Mouse (Mus musculus) urinary bladder, postnatal 36 days (tissue): ENCODE data around the gene C2cd4b.

Experiments
- DNase-seq, 2 experiments: peaks; one replicate each; pipeline ENCODE4 v3.0.0; 2022; ENCODE audit warnings: low spot score in 2 of 2, mixed read lengths in 1 of 2

Gene C2cd4b

GRCm38 (mm10) chr9:67759163-67759955 lies at the start of gene C2cd4b:
C2cd4b (plus strand) TSS chr9:67759437.
- no peak for DNase-seq

- peak; percentile 51 to 61 for DNase-seq
Observed at GRCm38 (mm10) chr9:67711051-67711877, 48.0 kb upstream of the C2cd4b start.

- DNase-seq: no peak
Observed at GRCm38 (mm10) chr9:67712146-67712545, 47.1 kb upstream of the C2cd4b start.

- DNase-seq: no peak
Observed at GRCm38 (mm10) chr9:67717081-67717480, 42.2 kb upstream of the C2cd4b start.

- DNase-seq: no peak
Observed at GRCm38 (mm10) chr9:67718596-67718995, 40.6 kb upstream of the C2cd4b start.

GRCm38 (mm10) chr9:67720150-67720549 lies 39.1 kb upstream of the C2cd4b start:
- no peak for DNase-seq

- no peak for DNase-seq
Observed at GRCm38 (mm10) chr9:67722378-67722777, 36.9 kb upstream of the C2cd4b start.

- DNase-seq: no peak
Observed at GRCm38 (mm10) chr9:67725196-67725595, 34.0 kb upstream of the C2cd4b start.

GRCm38 (mm10) chr9:67733716-67734115 lies 25.5 kb upstream of the C2cd4b start:
- DNase-seq: no peak

- peak in 1 of 2 experiments; percentile 8 for DNase-seq
Observed at GRCm38 (mm10) chr9:67735426-67735825, 23.8 kb upstream of the C2cd4b start.

- no peak for DNase-seq
Observed at GRCm38 (mm10) chr9:67741256-67741655, 18.0 kb upstream of the C2cd4b start.

- DNase-seq: no peak
Observed at GRCm38 (mm10) chr9:67753411-67754182, 5.6 kb upstream of the C2cd4b start.

GRCm38 (mm10) chr9:67754713-67755112 lies 4.5 kb upstream of the C2cd4b start:
- DNase-seq: no peak

GRCm38 (mm10) chr9:67758686-67759085 lies 551 bp upstream of the C2cd4b start:
- DNase-seq: peak; percentile 52 to 54

- peak in 1 of 2 experiments; percentile 13 for DNase-seq
Observed at GRCm38 (mm10) chr9:67759956-67760764, 923 bp downstream of the C2cd4b start.

- DNase-seq: no peak
Observed at GRCm38 (mm10) chr9:67760991-67761390, 1.8 kb downstream of the C2cd4b start.

- DNase-seq: no peak
Observed at GRCm38 (mm10) chr9:67763326-67763725, 4.1 kb downstream of the C2cd4b start.

GRCm38 (mm10) chr9:67766405-67766804 lies 7.2 kb downstream of the C2cd4b start:
- no peak for DNase-seq

- no peak for DNase-seq
Observed at GRCm38 (mm10) chr9:67766948-67767347, 7.7 kb downstream of the C2cd4b start.

- DNase-seq: no peak
Observed at GRCm38 (mm10) chr9:67768843-67769242, 9.6 kb downstream of the C2cd4b start.

GRCm38 (mm10) chr9:67769401-67769800 lies 10.2 kb downstream of the C2cd4b start:
- DNase-seq: no peak
